Mouse (Mus musculus) ovary, postnatal 36 days (tissue): ENCODE results near the gene Eipr1.

Experiments used
- DNase-seq: peaks from one replicate; pipeline ENCODE4 v3.0.0; 2022; ENCODE audit warnings: low spot score, mixed read lengths

The Eipr1 gene

GRCm38 (mm10) chr12:28823518-28823917, 71.9 kb downstream of the Eipr1 start:
- no peak for DNase-seq

- DNase-seq: no peak
Measured at GRCm38 (mm10) chr12:28829502-28829901, 77.9 kb downstream of the Eipr1 start.

- DNase-seq: no peak
Measured at GRCm38 (mm10) chr12:28830471-28830870, 78.9 kb downstream of the Eipr1 start.

- peak; percentile 78 for DNase-seq
Measured at GRCm38 (mm10) chr12:28831066-28831733, 79.6 kb downstream of the Eipr1 start.

- no peak for DNase-seq
Measured at GRCm38 (mm10) chr12:28834266-28834665, 82.7 kb downstream of the Eipr1 start.

GRCm38 (mm10) chr12:28835683-28836082, 84.1 kb downstream of the Eipr1 start:
- DNase-seq: no peak

GRCm38 (mm10) chr12:28838268-28838667, 86.7 kb downstream of the Eipr1 start:
- DNase-seq: no peak

- no peak for DNase-seq
Measured at GRCm38 (mm10) chr12:28838971-28839370, 87.4 kb downstream of the Eipr1 start.

GRCm38 (mm10) chr12:28841179-28841698, 89.6 kb downstream of the Eipr1 start:
- no peak for DNase-seq

- DNase-seq: no peak
Measured at GRCm38 (mm10) chr12:28845811-28846210, 94.2 kb downstream of the Eipr1 start.

GRCm38 (mm10) chr12:28847401-28847800, 95.8 kb downstream of the Eipr1 start:
- DNase-seq: no peak

GRCm38 (mm10) chr12:28848726-28849612, 97.4 kb downstream of the Eipr1 start:
- DNase-seq: no peak

- no peak for DNase-seq
Measured at GRCm38 (mm10) chr12:28859495-28860263, 108.1 kb downstream of the Eipr1 start.

GRCm38 (mm10) chr12:28860264-28860560, 108.6 kb downstream of the Eipr1 start:
- DNase-seq: peak; percentile 19

- no peak for DNase-seq
Measured at GRCm38 (mm10) chr12:28863260-28863659, 111.7 kb downstream of the Eipr1 start.

GRCm38 (mm10) chr12:28866121-28866520, 114.5 kb downstream of the Eipr1 start:
- DNase-seq: no peak

- DNase-seq: no peak
Measured at GRCm38 (mm10) chr12:28868794-28869193, 117.2 kb downstream of the Eipr1 start.

- DNase-seq: peak; percentile 15
Measured at GRCm38 (mm10) chr12:28872271-28872670, 120.7 kb downstream of the Eipr1 start.

GRCm38 (mm10) chr12:28874781-28875251, 123.2 kb downstream of the Eipr1 start:
- DNase-seq: peak; percentile 9

- DNase-seq: no peak
Measured at GRCm38 (mm10) chr12:28875471-28875870, 123.9 kb downstream of the Eipr1 start.

GRCm38 (mm10) chr12:28880471-28880870, 128.9 kb downstream of the Eipr1 start:
- no peak for DNase-seq

- no peak for DNase-seq
Measured at GRCm38 (mm10) chr12:28887712-28888111, 136.1 kb downstream of the Eipr1 start.
